Mouse (Mus musculus): ENCODE measurements around the gene Gm8113. TPM values are rescaled to one million over a fixed set of nuclear protein-coding genes. Genes with fewer than 3 reads are reported as not detected.
"Not testable (repeated sequence)": the region's sequence is repeated elsewhere in the genome, so short reads cannot be mapped to it uniquely, and the experiment has no call there.

The Gm8113 gene
- polyA plus RNA-seq, 1 experiment: 1.2 TPM

- not testable (repeated sequence) for H3ac ChIP-seq (ENCODE audit: control insufficient read depth, insufficient read length, low read depth); H3K36me3 ChIP-seq (ENCODE audit: control insufficient read depth, insufficient read depth); H3K4me3 ChIP-seq (ENCODE audit: insufficient read depth, poor library complexity, severe bottlenecking); H3K79me3 ChIP-seq (ENCODE audit: low read depth); H3K79me2 ChIP-seq (ENCODE audit: control insufficient read depth, insufficient read depth); H3K27me3 ChIP-seq (ENCODE audit: control insufficient read depth, insufficient read depth, insufficient read length)
- peak; percentile 38 for TF ChIP-seq USF1 (IDR thresholded peaks at IDR 0.05; ENCODE audit: low read depth)
Observed at GRCm38 (mm10) chr14:43918214-43918613, 7.0 kb upstream of the Gm8113 start.

GRCm38 (mm10) chr14:43923459-43923858 is 1.7 kb upstream of the Gm8113 start, which contains the start of gene Ear10:
Ear10 (minus strand) TSS chr14:43923559.
- H3K27me3 ChIP-seq (ENCODE audit: control insufficient read depth, insufficient read depth, insufficient read length); H3ac ChIP-seq (ENCODE audit: control insufficient read depth, insufficient read length, low read depth); H3K79me2 ChIP-seq (ENCODE audit: control insufficient read depth, insufficient read depth); H3K4me3 ChIP-seq (ENCODE audit: insufficient read depth, poor library complexity, severe bottlenecking); H3K79me3 ChIP-seq (ENCODE audit: low read depth); H3K36me3 ChIP-seq (ENCODE audit: control insufficient read depth, insufficient read depth): not testable (repeated sequence)

DNA sequence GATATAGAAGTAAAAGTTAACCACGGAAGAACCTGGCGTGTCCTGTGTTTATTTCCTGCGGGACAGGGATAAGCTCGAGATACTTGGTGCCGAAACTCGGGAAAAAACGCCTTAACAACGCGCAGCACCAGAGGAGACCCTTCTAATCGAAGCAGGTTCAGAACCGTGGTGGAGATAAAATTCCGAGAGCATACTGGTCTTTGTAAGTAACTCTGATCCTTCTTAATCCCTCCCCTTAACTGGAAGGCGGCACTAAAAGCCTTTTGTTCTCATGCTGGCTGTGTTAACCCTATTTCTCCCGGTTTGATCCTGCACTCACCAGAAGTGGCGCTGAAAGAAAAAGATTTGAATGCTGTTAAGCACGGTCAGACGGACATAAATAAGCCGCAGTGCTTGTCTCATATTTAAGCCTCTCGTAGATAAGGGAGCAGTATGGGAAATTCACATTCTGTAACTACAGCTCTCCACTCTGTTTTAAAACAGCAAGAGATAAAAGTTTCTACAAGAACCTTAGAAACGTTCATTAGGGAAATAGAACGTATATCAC is 287 bp downstream of the Gm8113 start:
- not testable (repeated sequence) for H3K79me3 ChIP-seq (ENCODE audit: low read depth); H3K27me3 ChIP-seq (ENCODE audit: control insufficient read depth, insufficient read depth, insufficient read length); H3K79me2 ChIP-seq (ENCODE audit: control insufficient read depth, insufficient read depth); H3K36me3 ChIP-seq (ENCODE audit: control insufficient read depth, insufficient read depth)
- Histone ChIP-seq H3K4me3 (ENCODE audit: insufficient read depth, poor library complexity, severe bottlenecking) (peak overlapping the region; percentile 29), H3ac (ENCODE audit: control insufficient read depth, insufficient read length, low read depth) (peak overlapping the region; percentile 53)

GRCm38 (mm10) chr14:43932991-43933390 is 7.8 kb downstream of the Gm8113 start:
- not testable (repeated sequence) for H3K79me2 ChIP-seq (ENCODE audit: control insufficient read depth, insufficient read depth); H3K79me3 ChIP-seq (ENCODE audit: low read depth); H3K4me3 ChIP-seq (ENCODE audit: insufficient read depth, poor library complexity, severe bottlenecking); H3K36me3 ChIP-seq (ENCODE audit: control insufficient read depth, insufficient read depth); H3ac ChIP-seq (ENCODE audit: control insufficient read depth, insufficient read length, low read depth); H3K27me3 ChIP-seq (ENCODE audit: control insufficient read depth, insufficient read depth, insufficient read length)
- TF ChIP-seq CTCF (IDR thresholded peaks at IDR 0.05; ENCODE audit: control insufficient read depth, insufficient read depth, insufficient read length): peak; percentile 15

GRCm38 (mm10) chr14:43933399-43933798 is 8.2 kb downstream of the Gm8113 start:
- H3K79me3 ChIP-seq (ENCODE audit: low read depth); H3K4me3 ChIP-seq (ENCODE audit: insufficient read depth, poor library complexity, severe bottlenecking); H3K27me3 ChIP-seq (ENCODE audit: control insufficient read depth, insufficient read depth, insufficient read length); H3ac ChIP-seq (ENCODE audit: control insufficient read depth, insufficient read length, low read depth); H3K36me3 ChIP-seq (ENCODE audit: control insufficient read depth, insufficient read depth); H3K79me2 ChIP-seq (ENCODE audit: control insufficient read depth, insufficient read depth): not testable (repeated sequence)

DNA sequence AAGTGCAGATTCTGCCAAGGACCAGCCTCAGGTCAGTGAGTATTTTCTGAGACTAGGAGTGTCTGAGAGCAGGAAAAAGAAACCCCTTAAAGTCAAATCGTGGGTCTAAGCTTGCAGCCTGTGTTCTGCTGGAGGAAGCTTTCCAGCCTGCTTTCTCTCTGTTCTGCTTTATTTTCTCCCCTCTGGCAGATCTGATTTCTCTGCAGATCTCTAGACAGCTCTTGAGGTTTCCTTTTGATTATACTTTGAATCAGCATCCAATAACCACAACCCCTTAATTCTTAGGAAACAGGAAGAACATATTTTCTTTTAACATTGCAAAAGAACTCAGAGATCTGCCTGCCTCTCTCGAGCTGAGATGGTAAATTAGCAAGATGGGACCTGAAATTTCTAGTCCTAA is 28.2 kb downstream of the Gm8113 start:
- H3K79me3 ChIP-seq (ENCODE audit: low read depth); H3ac ChIP-seq (ENCODE audit: control insufficient read depth, insufficient read length, low read depth); H3K36me3 ChIP-seq (ENCODE audit: control insufficient read depth, insufficient read depth): not testable (repeated sequence)

GRCm38 (mm10) chr14:43955074-43955473 is 29.9 kb downstream of the Gm8113 start:
- not testable (repeated sequence) for H3K27me3 ChIP-seq (ENCODE audit: control insufficient read depth, insufficient read depth, insufficient read length); H3K4me3 ChIP-seq (ENCODE audit: insufficient read depth, poor library complexity, severe bottlenecking); H3ac ChIP-seq (ENCODE audit: control insufficient read depth, insufficient read length, low read depth); H3K36me3 ChIP-seq (ENCODE audit: control insufficient read depth, insufficient read depth); H3K79me3 ChIP-seq (ENCODE audit: low read depth); H3K79me2 ChIP-seq (ENCODE audit: control insufficient read depth, insufficient read depth)

More for the DNA sequence above, 28.2 kb downstream of the Gm8113 start:
- H3K4me3 ChIP-seq (ENCODE audit: insufficient read depth, poor library complexity, severe bottlenecking); H3K79me2 ChIP-seq (ENCODE audit: control insufficient read depth, insufficient read depth); H3K27me3 ChIP-seq (ENCODE audit: control insufficient read depth, insufficient read depth, insufficient read length): not testable (repeated sequence)

GRCm38 (mm10) chr14:43956769-43957168 is 31.6 kb downstream of the Gm8113 start, which contains the start of gene Ang5:
Ang5 (plus strand) TSS chr14:43957069.
- H3K36me3 ChIP-seq (ENCODE audit: control insufficient read depth, insufficient read depth); H3K79me3 ChIP-seq (ENCODE audit: low read depth); H3K27me3 ChIP-seq (ENCODE audit: control insufficient read depth, insufficient read depth, insufficient read length); H3K79me2 ChIP-seq (ENCODE audit: control insufficient read depth, insufficient read depth); H3ac ChIP-seq (ENCODE audit: control insufficient read depth, insufficient read length, low read depth); H3K4me3 ChIP-seq (ENCODE audit: insufficient read depth, poor library complexity, severe bottlenecking): not testable (repeated sequence)

Other genes starting within 250 kb of the Gm8113 start
- gene Gm8165, start 248.2 kb upstream of the Gm8113 start, polyA plus RNA-seq (2012; fragmentation: generic; extraction: Trizol): not detected
- 0.74 TPM for gene Gm7324, start 227.6 kb upstream of the Gm8113 start, polyA plus RNA-seq (2012; fragmentation: generic; extraction: Trizol)
- gene Gm16506, start 197.9 kb upstream of the Gm8113 start, polyA plus RNA-seq (2012; fragmentation: generic; extraction: Trizol): not detected
- 0.11 TPM for gene Gm6526, start 177.5 kb upstream of the Gm8113 start, polyA plus RNA-seq (2012; fragmentation: generic; extraction: Trizol)
- gene Gm8180, start 140.6 kb upstream of the Gm8113 start, polyA plus RNA-seq (2012; fragmentation: generic; extraction: Trizol): not detected
- not detected for gene Ear1, start 49.9 kb upstream of the Gm8113 start, polyA plus RNA-seq (2012; fragmentation: generic; extraction: Trizol)
- not detected for gene Ear10, start 1.8 kb upstream of the Gm8113 start, polyA plus RNA-seq (2012; fragmentation: generic; extraction: Trizol)
- gene Ang5, start 31.7 kb downstream of the Gm8113 start, polyA plus RNA-seq (2012; fragmentation: generic; extraction: Trizol): not detected
- not detected for gene Ang6, start 76.9 kb downstream of the Gm8113 start, polyA plus RNA-seq (2012; fragmentation: generic; extraction: Trizol)
- not detected for gene Ear2, start 177.3 kb downstream of the Gm8113 start, polyA plus RNA-seq (2012; fragmentation: generic; extraction: Trizol)
- gene Gm3327, start 198.5 kb downstream of the Gm8113 start, polyA plus RNA-seq (2012; fragmentation: generic; extraction: Trizol): not detected

All from C2C12 (cell line).